Mouse (Mus musculus) neural tube, embryonic 13.5 days (tissue): ENCODE results near the gene Snx29. TPM values are rescaled to one million over a fixed set of nuclear protein-coding genes. Genes with fewer than 3 reads are reported as not detected.

Experiments
- ATAC-seq: fragments of 200-750 bp; cut with Nextera tagmentation; 2 replicates; pipeline ENCODE4 v1.8.0; 2017; ENCODE audit warnings: low read depth, mild to moderate bottlenecking, moderate TSS enrichment, moderate library complexity
- H3K27ac ChIP-seq: fragments of 300-500 bp; sonication (generic); replicated peaks from 2 replicates; pipeline ENCODE4 v1.5.1; 2015; ENCODE audit warnings: moderate library complexity, mild to moderate bottlenecking, inconsistent platforms
- H3K27me3 ChIP-seq: fragments of 300-500 bp; sonication (generic); 2 replicates; pipeline ENCODE4 v1.6.1; 2015; ENCODE audit warnings: mild to moderate bottlenecking, inconsistent platforms
- H3K36me3 ChIP-seq: fragments of 300-500 bp; sonication (generic); 2 replicates; pipeline ENCODE4 v1.6.1; 2015; ENCODE audit warnings: mild to moderate bottlenecking, inconsistent platforms
- H3K4me1 ChIP-seq: fragments of 300-500 bp; sonication (generic); replicated peaks from 2 replicates; pipeline ENCODE4 v1.6.1; 2015; ENCODE audit warnings: inconsistent platforms
- H3K4me2 ChIP-seq: fragments of 300-500 bp; sonication (generic); 2 replicates; pipeline ENCODE4 v1.6.1; 2015; ENCODE audit warnings: inconsistent platforms, mild to moderate bottlenecking, moderate library complexity
- H3K4me3 ChIP-seq: fragments of 300-500 bp; sonication (generic); 2 replicates; pipeline ENCODE4 v1.5.1; 2015; ENCODE audit warnings: mild to moderate bottlenecking, inconsistent platforms
- H3K9ac ChIP-seq: fragments of 300-500 bp; sonication (generic); 2 replicates; pipeline ENCODE4 v1.6.1; 2015; ENCODE audit warnings: moderate library complexity, mild to moderate bottlenecking, inconsistent platforms
- H3K9me3 ChIP-seq: fragments of 300-500 bp; sonication (generic); 2 replicates; pipeline ENCODE4 v1.6.1; 2016; ENCODE audit warnings: inconsistent platforms
- WGBS: fragments of 180-500 bp; shearing (Covaris S2); methylation state at CpG from one replicate; pipeline ENCODE4 v1.1.7; 2015; 5-methylcytosine and 5-hydroxymethylcytosine counted together
- polyA plus RNA-seq: library from polyadenylated mRNA; unstranded; fragments of >200 nt; fragmentation: Nextera tagmentation; extraction: Ambion mirVana; gene quantifications from 2 replicates; pipeline ENCODE4 v1.2.1, GENCODE M21; 2015

Gene Snx29
- polyA plus RNA-seq, 1 experiment from 2014 or later: 17.2 TPM

DNA sequence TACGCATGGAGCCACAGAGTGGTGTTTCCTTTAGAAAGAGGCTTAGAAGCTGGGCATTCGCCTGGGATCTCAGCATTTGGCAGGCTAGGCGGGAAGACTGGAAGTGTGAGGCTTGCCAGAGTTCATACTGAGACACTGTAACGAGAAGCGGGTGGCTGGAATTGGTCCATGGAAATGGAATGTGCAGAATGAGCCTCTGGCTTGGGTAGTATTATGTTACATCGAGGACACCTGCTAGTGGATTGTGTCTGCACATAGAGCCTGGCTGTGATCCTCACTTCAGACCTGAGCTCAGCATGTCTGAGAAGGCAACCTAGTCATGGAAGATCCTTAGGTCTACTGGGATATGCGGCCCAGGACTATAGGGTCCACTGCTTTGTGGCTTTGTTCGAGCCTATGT lies 209.9 kb downstream of the Snx29 start:
- no peaks in the 10 kb centered on the region for H3K36me3 ChIP-seq
- H3K9ac ChIP-seq: no peak overlapping the region
- no peaks in the 10 kb centered on the region for H3K27me3 ChIP-seq
- 81% methylated on average over 8 of the region's 8 CpGs for WGBS
- no peak overlapping the region for H3K27ac ChIP-seq
- no peak overlapping the region for H3K4me2 ChIP-seq
- ATAC-seq: no peak
- no peaks in the 10 kb centered on the region for H3K9me3 ChIP-seq
- peaks cover 6% of the 10 kb centered on the region; the same call in 1 of the 2 replicates for H3K4me1 ChIP-seq
- H3K4me3 ChIP-seq: no peak overlapping the region

DNA sequence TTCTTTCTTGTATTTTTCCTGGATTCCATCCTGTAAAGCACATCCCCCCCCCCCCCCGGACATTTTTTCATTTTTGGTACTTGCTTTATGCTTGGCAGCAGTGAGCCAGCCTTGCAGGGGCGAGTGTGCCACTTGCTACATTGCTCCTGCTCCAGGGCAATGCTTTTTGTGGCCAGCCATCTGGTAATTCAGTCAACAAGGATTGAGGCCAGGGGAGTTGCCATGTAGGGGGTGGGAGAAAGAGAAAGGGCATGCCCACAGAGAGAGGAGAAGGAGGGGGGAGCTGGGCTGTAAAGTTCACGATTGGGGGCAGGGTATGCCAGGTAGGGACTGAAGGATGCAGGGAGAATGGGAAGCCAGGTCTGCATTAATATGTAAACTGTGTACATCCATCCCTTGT lies 210.7 kb downstream of the Snx29 start:
- 68% methylated on average over 3 of the region's 3 CpGs for WGBS
- Histone ChIP-seq H3K4me1 (peaks cover 6% of the 10 kb centered on the region; the same call in 1 of the 2 replicates), H3K27me3 (no peaks in the 10 kb centered on the region), H3K4me3 (no peak overlapping the region), H3K9ac (no peak overlapping the region), H3K4me2 (no peak overlapping the region), H3K36me3 (no peaks in the 10 kb centered on the region), H3K27ac (no peak overlapping the region), H3K9me3 (no peaks in the 10 kb centered on the region)
- ATAC-seq: no peak

DNA sequence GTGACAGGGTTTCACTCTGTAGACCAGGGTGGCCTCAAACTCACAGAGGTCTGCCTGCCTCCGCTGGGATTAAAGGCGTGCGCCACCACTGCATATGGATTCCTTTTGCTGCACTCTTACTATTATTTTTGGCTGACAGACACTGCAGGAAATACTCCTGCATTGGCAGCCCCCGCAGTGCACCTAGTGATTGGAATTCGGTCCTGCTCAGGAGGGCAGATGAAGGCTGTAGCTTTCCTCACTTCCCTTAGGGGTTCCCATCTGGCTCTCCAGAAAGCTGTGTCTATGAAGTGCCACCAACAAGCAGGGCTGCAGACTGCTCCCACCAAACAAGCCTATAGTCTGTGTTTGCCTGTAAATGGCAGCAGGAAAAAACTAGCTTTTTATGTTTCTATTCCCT lies 215.0 kb downstream of the Snx29 start:
- Histone ChIP-seq H3K9ac (no peak overlapping the region), H3K4me1 (no peaks in the 10 kb centered on the region), H3K36me3 (no peaks in the 10 kb centered on the region), H3K27ac (no peak overlapping the region), H3K4me3 (no peak overlapping the region), H3K4me2 (no peak overlapping the region), H3K9me3 (no peaks in the 10 kb centered on the region), H3K27me3 (no peaks in the 10 kb centered on the region)
- ATAC-seq: no peak
- WGBS: 67% methylated on average over 5 of the region's 5 CpGs

DNA sequence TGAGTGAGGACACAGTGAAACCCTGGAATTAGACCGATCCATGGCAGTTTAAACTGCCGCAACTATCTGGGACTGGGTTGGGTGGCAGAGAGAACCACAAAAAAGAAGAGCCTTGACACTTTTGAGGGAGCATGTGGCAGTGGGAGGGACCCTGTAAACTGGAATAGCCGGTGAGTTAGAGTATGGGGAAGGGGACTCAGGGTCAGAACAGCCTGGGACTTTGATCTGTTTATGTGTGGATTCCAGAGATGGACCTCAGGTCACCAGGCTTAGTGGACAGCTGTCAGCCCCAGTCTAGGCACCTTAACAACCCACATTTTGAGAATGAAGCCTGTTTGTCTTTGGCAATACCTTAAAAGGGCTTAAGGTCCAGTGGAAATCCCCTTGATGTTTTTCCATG lies 215.5 kb downstream of the Snx29 start:
- Histone ChIP-seq H3K4me1 (no peaks in the 10 kb centered on the region), H3K27ac (no peak overlapping the region), H3K9ac (no peak overlapping the region), H3K27me3 (no peaks in the 10 kb centered on the region), H3K36me3 (no peaks in the 10 kb centered on the region), H3K4me3 (no peak overlapping the region), H3K4me2 (no peak overlapping the region), H3K9me3 (no peaks in the 10 kb centered on the region)
- WGBS: 49% methylated on average over 3 of the region's 3 CpGs
- no peak for ATAC-seq

DNA sequence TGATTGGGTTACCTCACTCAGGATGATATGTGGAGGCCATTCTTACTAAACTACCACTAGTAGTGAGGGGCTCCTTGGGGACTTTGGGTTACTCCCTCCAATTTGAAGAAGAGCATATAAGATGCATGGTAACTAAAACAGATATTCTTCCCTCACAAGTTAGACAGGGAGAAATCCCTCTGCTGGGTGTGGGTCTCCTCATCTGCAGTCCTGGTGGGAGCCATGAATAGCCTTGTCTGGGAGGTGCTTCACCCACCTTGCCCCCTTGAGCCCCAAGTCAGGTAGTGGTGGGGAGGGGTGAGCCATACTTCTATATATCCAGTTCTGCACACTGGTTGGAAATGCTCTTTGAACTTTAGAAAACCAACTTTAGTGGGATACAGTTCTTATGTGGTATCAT lies 218.3 kb downstream of the Snx29 start:
- Histone ChIP-seq H3K4me2 (no peak overlapping the region), H3K27ac (no peak overlapping the region), H3K9me3 (no peaks in the 10 kb centered on the region; the same call in 1 of the 2 replicates), H3K9ac (no peak overlapping the region), H3K36me3 (no peaks in the 10 kb centered on the region), H3K4me3 (no peak overlapping the region), H3K27me3 (no peaks in the 10 kb centered on the region), H3K4me1 (no peaks in the 10 kb centered on the region)
- no peak for ATAC-seq

DNA sequence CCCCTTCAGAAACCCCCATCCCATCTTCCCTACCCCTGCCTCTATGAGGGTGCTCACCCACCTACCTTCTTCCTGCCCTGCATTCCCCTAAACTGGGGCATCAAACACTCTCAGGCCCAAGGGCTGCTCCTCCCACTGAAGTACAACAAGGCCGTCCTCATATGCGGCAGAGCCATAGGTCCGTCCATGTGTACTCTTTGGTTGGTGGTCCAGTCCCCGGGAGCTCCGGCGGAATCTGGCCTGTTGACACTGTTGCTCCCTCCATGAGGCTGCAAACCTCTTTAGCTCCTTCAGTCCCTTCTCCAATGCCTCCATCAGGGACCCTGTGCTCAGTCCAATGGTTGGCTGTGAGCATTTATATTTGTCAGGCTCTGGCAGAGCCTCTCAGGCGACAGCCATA lies 219.1 kb downstream of the Snx29 start:
- no peak overlapping the region for H3K27ac ChIP-seq
- H3K4me2 ChIP-seq: no peak overlapping the region
- no peak overlapping the region for H3K9ac ChIP-seq
- H3K4me3 ChIP-seq: no peak overlapping the region
- no peaks in the 10 kb centered on the region; the same call in 1 of the 2 replicates for H3K9me3 ChIP-seq
- no peak for ATAC-seq
- 94% methylated on average over 7 of the region's 7 CpGs for WGBS
- H3K36me3 ChIP-seq: no peaks in the 10 kb centered on the region
- no peaks in the 10 kb centered on the region for H3K27me3 ChIP-seq
- H3K4me1 ChIP-seq: no peaks in the 10 kb centered on the region

DNA sequence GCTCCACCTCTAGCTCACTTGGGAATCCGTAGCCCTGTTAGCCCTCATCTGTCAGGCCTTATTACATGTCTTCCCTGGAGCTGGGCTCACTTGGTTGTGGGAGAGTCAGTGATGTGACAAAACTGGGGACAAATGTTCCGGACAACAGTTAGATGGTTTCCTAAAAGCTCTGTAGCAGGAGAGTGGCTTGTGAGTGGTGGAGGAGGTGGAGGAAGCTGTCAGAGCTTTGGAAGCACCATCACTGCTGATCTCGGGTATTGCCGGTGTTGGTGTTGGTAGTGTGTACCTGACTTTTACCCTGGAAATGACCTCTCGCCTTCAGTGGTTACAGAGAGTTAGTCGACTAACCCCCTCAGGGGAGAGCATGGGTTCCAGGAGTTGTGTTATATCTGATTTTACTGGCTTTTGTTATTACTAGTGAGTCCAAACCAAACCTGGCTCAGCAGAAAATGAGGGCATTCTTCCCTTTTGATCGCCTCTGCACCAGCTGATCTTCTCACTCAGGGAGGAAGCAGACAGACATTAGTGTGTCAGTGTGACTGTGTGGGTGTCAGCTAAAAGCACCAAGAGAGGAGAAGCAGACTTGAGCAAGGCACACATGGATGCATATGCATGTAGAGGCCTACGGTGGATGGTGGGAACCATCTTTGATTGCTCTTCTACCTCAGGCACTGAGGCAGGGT lies 227.5 kb downstream of the Snx29 start:
- H3K4me3 ChIP-seq: no peak overlapping the region
- no peaks in the 10 kb centered on the region; the same call in 1 of the 2 replicates for H3K9me3 ChIP-seq
- H3K36me3 ChIP-seq: no peaks in the 10 kb centered on the region
- no peak overlapping the region for H3K4me2 ChIP-seq
- no peaks in the 10 kb centered on the region for H3K4me1 ChIP-seq
- no peak for ATAC-seq
- H3K27me3 ChIP-seq: no peaks in the 10 kb centered on the region
- no peak overlapping the region for H3K9ac ChIP-seq
- no peak overlapping the region for H3K27ac ChIP-seq
- WGBS: 92% methylated on average over 8 of the region's 8 CpGs

DNA sequence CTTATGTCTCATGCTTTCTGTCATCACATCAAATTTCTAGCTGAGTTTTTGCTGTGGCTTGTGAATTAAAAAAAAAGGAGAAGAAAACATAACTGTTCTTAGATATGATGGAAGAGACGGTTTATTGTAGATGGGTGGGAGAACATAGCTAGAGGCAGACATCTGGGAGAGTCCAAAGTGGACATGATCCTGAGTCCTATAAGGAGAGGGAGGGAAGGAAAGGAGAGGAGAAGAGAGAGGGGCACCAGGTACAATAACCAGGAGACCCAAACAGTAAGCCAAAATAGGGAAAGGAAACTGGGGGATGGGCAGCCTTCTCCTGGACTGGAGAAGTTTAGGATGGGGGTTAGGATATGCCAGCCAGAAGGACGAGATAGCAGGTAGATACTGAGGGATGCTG lies 239.0 kb downstream of the Snx29 start:
- Histone ChIP-seq H3K9ac (no peak overlapping the region), H3K4me2 (no peak overlapping the region), H3K4me1 (no peaks in the 10 kb centered on the region), H3K36me3 (no peaks in the 10 kb centered on the region), H3K27ac (no peak overlapping the region), H3K4me3 (no peak overlapping the region), H3K27me3 (no peaks in the 10 kb centered on the region), H3K9me3 (no peaks in the 10 kb centered on the region)
- WGBS: 79% methylated on average over 2 of the region's 2 CpGs
- ATAC-seq: no peak

DNA sequence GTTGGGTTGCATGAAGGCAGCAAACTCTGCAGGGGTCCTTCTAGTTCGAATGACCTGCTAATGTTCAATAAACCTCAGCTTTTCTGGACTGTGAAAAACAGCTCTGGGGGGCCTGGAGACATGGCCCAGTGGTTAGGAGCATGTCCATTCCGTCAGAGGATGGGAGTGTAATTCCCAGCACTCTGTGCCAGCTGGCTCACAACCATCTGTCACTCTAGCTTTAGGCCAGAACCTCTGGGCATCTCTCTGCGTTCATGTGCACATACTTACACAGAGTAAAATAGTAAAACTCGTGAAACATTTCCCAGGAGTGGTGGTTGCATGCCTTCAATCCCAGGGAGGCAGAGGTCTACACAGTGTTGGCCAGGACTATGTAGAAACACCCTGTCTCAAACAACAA lies 241.1 kb downstream of the Snx29 start:
- H3K27ac ChIP-seq: no peak overlapping the region
- no peaks in the 10 kb centered on the region for H3K36me3 ChIP-seq
- H3K9ac ChIP-seq: no peak overlapping the region
- H3K4me3 ChIP-seq: no peak overlapping the region
- H3K4me2 ChIP-seq: no peak overlapping the region
- H3K4me1 ChIP-seq: no peaks in the 10 kb centered on the region
- H3K9me3 ChIP-seq: no peaks in the 10 kb centered on the region
- no peaks in the 10 kb centered on the region for H3K27me3 ChIP-seq
- 60% methylated on average over 4 of the region's 4 CpGs for WGBS
- no peak for ATAC-seq

DNA sequence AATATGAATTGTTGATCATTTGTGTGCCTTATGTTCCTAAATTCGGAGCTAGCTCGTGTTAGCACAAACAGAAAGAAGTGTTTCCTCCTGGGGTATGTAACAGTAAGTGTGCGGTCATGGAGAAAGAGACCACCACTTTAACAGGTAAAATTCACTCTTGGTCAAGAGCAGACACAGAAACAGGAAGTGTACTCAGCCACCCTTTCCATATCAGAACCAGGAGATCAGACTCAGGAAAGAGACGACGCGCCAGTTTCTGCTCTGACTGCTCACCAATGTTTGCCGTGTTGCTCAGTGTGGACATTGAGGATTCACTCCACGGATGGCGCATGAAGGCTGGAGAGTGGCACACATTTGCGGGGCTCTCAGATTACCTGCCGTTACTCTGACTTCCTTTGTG lies 242.4 kb downstream of the Snx29 start:
- Histone ChIP-seq H3K4me2 (no peak overlapping the region), H3K27me3 (no peaks in the 10 kb centered on the region), H3K9me3 (no peaks in the 10 kb centered on the region), H3K36me3 (no peaks in the 10 kb centered on the region), H3K9ac (no peak overlapping the region), H3K4me3 (no peak overlapping the region), H3K27ac (no peak overlapping the region), H3K4me1 (no peaks in the 10 kb centered on the region)
- 90% methylated on average over 11 of the region's 11 CpGs for WGBS
- no peak for ATAC-seq

DNA sequence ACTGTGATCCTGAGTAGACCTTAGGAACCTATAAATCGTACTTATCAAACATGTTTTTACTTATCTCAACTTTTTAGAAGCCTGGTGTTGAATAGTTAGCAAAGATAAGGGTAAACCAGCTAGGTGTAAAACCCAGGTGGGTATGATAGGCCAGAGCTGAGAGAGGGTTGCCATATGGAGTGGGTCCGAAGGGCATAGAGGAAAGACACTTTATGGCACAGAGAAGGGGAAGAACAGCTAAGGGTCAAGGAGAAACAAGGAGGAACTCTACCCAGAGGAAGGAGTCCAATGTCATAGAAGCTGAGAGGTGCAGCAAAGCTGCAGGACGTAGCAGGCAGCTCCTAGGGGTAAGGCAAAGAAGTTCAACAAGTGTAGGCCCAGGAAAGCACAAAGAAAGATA lies 244.9 kb downstream of the Snx29 start:
- 84% methylated on average over 3 of the region's 3 CpGs for WGBS
- Histone ChIP-seq H3K4me2 (no peak overlapping the region), H3K9ac (no peak overlapping the region), H3K4me3 (no peak overlapping the region), H3K27ac (no peak overlapping the region), H3K36me3 (peaks cover 3% of the 10 kb centered on the region; the same call in 1 of the 2 replicates), H3K9me3 (no peaks in the 10 kb centered on the region), H3K4me1 (no peaks in the 10 kb centered on the region), H3K27me3 (no peaks in the 10 kb centered on the region)
- no peak for ATAC-seq

DNA sequence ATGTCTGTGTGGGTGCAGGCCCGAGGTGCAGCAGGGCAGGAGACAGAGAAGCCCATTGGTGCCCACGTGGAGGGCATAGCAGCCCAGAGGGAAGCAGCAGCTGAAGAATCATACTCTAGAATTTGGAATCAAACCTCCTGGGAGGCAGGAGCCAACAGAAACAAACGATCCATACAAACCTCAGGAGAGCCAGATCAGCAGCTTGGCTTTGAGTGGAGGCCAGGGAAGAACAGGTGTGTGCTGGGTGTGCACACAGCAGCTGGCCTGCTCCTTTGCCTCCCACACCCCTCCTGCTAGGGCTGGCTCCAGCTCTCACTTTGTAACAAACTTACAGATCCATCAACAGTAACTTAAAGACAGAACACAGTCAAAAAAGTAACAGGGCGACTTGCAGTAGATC lies 245.4 kb downstream of the Snx29 start:
- H3K4me3 ChIP-seq: no peak overlapping the region
- H3K36me3 ChIP-seq: peaks cover 7% of the 10 kb centered on the region; the same call in 1 of the 2 replicates
- 72% methylated on average over 4 of the region's 4 CpGs for WGBS
- no peak for ATAC-seq
- no peak overlapping the region for H3K4me2 ChIP-seq
- H3K9ac ChIP-seq: no peak overlapping the region
- H3K27ac ChIP-seq: no peak overlapping the region
- H3K4me1 ChIP-seq: no peaks in the 10 kb centered on the region
- H3K9me3 ChIP-seq: no peaks in the 10 kb centered on the region
- no peaks in the 10 kb centered on the region for H3K27me3 ChIP-seq

DNA sequence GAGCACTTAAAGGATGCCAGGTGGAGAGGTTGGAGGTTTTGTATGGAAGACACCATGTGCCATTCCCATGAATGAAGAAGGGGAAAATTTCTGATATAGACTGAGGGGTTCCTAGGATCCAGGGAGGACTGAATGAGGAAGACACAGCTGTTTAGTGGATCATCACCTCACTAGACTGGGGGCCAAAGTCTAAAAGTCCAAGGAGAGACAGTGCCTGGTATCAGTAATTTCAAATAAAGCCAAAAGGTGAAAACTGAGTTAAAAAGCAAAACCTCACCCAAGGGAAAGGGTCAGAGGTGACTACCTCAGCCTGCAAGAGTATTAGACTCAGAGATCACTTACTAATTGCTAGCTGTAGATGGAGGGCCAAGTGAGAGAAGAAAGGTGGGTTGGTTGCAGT lies 245.9 kb downstream of the Snx29 start:
- no peak overlapping the region for H3K9ac ChIP-seq
- H3K36me3 ChIP-seq: peaks cover 7% of the 10 kb centered on the region; the same call in 1 of the 2 replicates
- H3K27me3 ChIP-seq: no peaks in the 10 kb centered on the region
- no peaks in the 10 kb centered on the region for H3K4me1 ChIP-seq
- no peak overlapping the region for H3K27ac ChIP-seq
- no peak overlapping the region for H3K4me2 ChIP-seq
- no peaks in the 10 kb centered on the region for H3K9me3 ChIP-seq
- H3K4me3 ChIP-seq: no peak overlapping the region
- ATAC-seq: no peak
